Mouse (Mus musculus) stomach, postnatal 0 days (tissue): ENCODE measurements around the gene Wdr92. TPM values are rescaled to one million over a fixed set of nuclear protein-coding genes. Genes with fewer than 3 reads are reported as not detected.

Source experiments
- ATAC-seq: fragments of 200-750 bp; cut with Nextera tagmentation; 2 replicates; pipeline ENCODE4 v1.8.0; 2017; ENCODE audit not compliant: low FRiP score, low TSS enrichment
- DNase-seq: peaks from one replicate; pipeline ENCODE4 v3.0.0-alpha.2; 2016; ENCODE audit warnings: low spot score
- H3K27ac ChIP-seq: fragments of 300-500 bp; sonication (generic); replicated peaks from 2 replicates; pipeline ENCODE4 v1.5.1; 2014; ENCODE audit warnings: mild to moderate bottlenecking, control low read depth
- H3K27me3 ChIP-seq: fragments of 300-500 bp; sonication (generic); 2 replicates; pipeline ENCODE4 v1.6.1; 2014; ENCODE audit warnings: low read length; ENCODE audit not compliant: control insufficient read depth, insufficient read depth
- H3K36me3 ChIP-seq: fragments of 300-500 bp; sonication (generic); 2 replicates; pipeline ENCODE4 v1.6.1; 2014; ENCODE audit warnings: low read length, mixed read lengths; ENCODE audit not compliant: control insufficient read depth, insufficient read depth
- H3K4me1 ChIP-seq: fragments of 300-500 bp; sonication (generic); replicated peaks from 2 replicates; pipeline ENCODE4 v1.6.1; 2014; ENCODE audit warnings: antibody characterized with exemption; ENCODE audit not compliant: control insufficient read depth, insufficient read depth
- H3K4me2 ChIP-seq: fragments of 300-500 bp; sonication (generic); replicated peaks from 2 replicates; pipeline ENCODE4 v1.6.1; 2014; ENCODE audit warnings: low read depth, mild to moderate bottlenecking, control low read depth, moderate library complexity
- H3K4me3 ChIP-seq: fragments of 300-500 bp; sonication (generic); 2 replicates; pipeline ENCODE4 v1.5.1; 2014; ENCODE audit warnings: low read depth, low read length, control low read depth
- H3K9ac ChIP-seq: fragments of 300-500 bp; sonication (generic); 2 replicates; pipeline ENCODE4 v1.6.1; 2014; ENCODE audit warnings: mild to moderate bottlenecking, low read length, control low read depth, mixed read lengths
- H3K9me3 ChIP-seq: fragments of 300-500 bp; sonication (generic); 2 replicates; pipeline ENCODE4 v1.6.1; 2016; ENCODE audit warnings: low read length; ENCODE audit not compliant: control insufficient read depth
- CTCF ChIP-seq: IDR thresholded peaks from 2 replicates; pipeline ENCODE4 v1.5.1; 2016; ENCODE audit warnings: antibody characterized with exemption, low read depth, mild to moderate bottlenecking, moderate library complexity
- EP300 ChIP-seq: optimal IDR thresholded peaks from 2 replicates; pipeline ENCODE3; 2016; ENCODE audit warnings: antibody characterized with exemption
- WGBS: fragments of 180-500 bp; shearing (Covaris S2); extraction: QIAGEN DNeasy Blood & Tissue Kit; methylation state at CpG from one replicate; pipeline ENCODE4 v1.1.7; 2014; 5-methylcytosine and 5-hydroxymethylcytosine counted together
- polyA plus RNA-seq: library from polyadenylated mRNA; unstranded; fragments of >200 nt; fragmentation: Nextera tagmentation; extraction: Ambion mirVana; gene quantifications from 2 replicates; pipeline ENCODE4 v1.2.1, GENCODE M21; 2015

The Wdr92 gene
- polyA plus RNA-seq, 1 experiment from 2014 or later: 16.6 TPM

DNA sequence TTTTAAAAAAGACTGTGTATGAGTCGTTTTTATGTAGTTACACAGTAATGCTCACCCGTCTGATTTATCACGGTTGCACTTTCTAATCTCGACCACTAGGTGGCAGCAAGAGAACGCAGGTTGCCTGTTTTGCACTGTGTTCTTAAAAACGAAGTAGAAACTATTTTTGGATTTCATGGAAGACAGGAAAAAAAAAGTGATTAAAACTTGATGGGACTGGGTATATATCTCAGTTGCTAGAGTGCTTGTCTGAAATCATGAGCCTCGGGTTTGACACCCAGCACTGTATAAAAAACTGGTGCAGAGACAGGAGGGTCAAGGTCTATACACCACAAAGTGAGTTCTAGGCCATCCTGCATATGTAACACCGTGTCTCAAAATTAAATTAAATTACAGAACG is 98.1 kb downstream of the Wdr92 start:
- Histone ChIP-seq H3K27me3 (no peaks in the 10 kb centered on the region), H3K4me3 (no peak overlapping the region), H3K9me3 (no peaks in the 10 kb centered on the region), H3K4me1 (no peaks in the 10 kb centered on the region; the same call in 1 of the 2 replicates), H3K27ac (no peak overlapping the region), H3K9ac (no peak overlapping the region), H3K4me2 (no peak overlapping the region), H3K36me3 (no peaks in the 10 kb centered on the region)
- ATAC-seq: 0 out of 2 replicates have a peak, but pooled peaks have one; percentile 8
- WGBS: 14% methylated on average over 9 of the region's 9 CpGs
- peak; percentile 47 for DNase-seq
- TF ChIP-seq CTCF (peak; percentile 93), EP300 (no peak)

Other genes starting within 250 kb of the Wdr92 start
- 0.21 and 0.35 TPM in 2 replicates for gene Fbxo48, start 230.7 kb upstream of the Wdr92 start, polyA plus RNA-seq
- 15.1 and 15.9 TPM in 2 replicates for gene Cnrip1, start 130.5 kb upstream of the Wdr92 start, polyA plus RNA-seq
- gene Plek, start 129.7 kb upstream of the Wdr92 start, polyA plus RNA-seq: 0.93 and 0.98 TPM in 2 replicates
- gene Ppp3r1, start 22.8 kb upstream of the Wdr92 start, polyA plus RNA-seq: 76.9 and 77.9 TPM in 2 replicates
- gene Pno1, start 29.5 kb downstream of the Wdr92 start, polyA plus RNA-seq: 60.4 and 61.2 TPM in 2 replicates
- 85.7 and 89.1 TPM in 2 replicates for gene C1d, start 75.5 kb downstream of the Wdr92 start, polyA plus RNA-seq